Mouse (Mus musculus) bone marrow, adult 2 months (tissue): Measurements from ENCODE around the gene Irf6. TPM values are rescaled to one million over a fixed set of nuclear protein-coding genes. Genes with fewer than 3 reads are reported as not detected.

ENCODE experiments used
- H3K27ac ChIP-seq: fragments of 200-500 bp; 2 replicates; pipeline ENCODE4 v1.5.1; 2012; ENCODE audit warnings: low read depth, mild to moderate bottlenecking, control low read depth, inconsistent platforms, low read length; ENCODE audit not compliant: control insufficient read depth, poor library complexity, insufficient read depth
- H3K4me1 ChIP-seq: fragments of 200-500 bp; 2 replicates; pipeline ENCODE4 v1.6.1; 2011; ENCODE audit warnings: low read length; ENCODE audit not compliant: control insufficient read depth, insufficient read depth
- H3K4me3 ChIP-seq: fragments of 200-500 bp; replicated peaks from 2 replicates; pipeline ENCODE3; 2011; ENCODE audit warnings: mild to moderate bottlenecking, low read depth, low read length, control low read depth; ENCODE audit not compliant: control insufficient read depth
- CTCF ChIP-seq: fragments of 200-500 bp; IDR thresholded peaks from 2 replicates; pipeline ENCODE4 v1.5.1; 2011; ENCODE audit warnings: low read length, control low read depth; ENCODE audit not compliant: control insufficient read depth, insufficient read depth
- POLR2A ChIP-seq: fragments of 200-500 bp; IDR thresholded peaks from 2 replicates; pipeline ENCODE4 v1.6.1; 2011; ENCODE audit warnings: low read depth, mild to moderate bottlenecking, control low read depth, low read length, borderline replicate concordance; ENCODE audit not compliant: control insufficient read depth
- WGBS: fragments of 180-500 bp; shearing (Covaris S2); methylation state at CpG from one replicate; pipeline ENCODE4 v1.1.7; 2018; 5-methylcytosine and 5-hydroxymethylcytosine counted together
- polyA plus RNA-seq: library from polyadenylated mRNA; stranded (reverse); fragments of >200 nt; gene quantifications from 2 replicates; pipeline ENCODE4 v1.2.4, GENCODE M21; 2011; ENCODE audit warnings: low replicate concordance; ENCODE audit not compliant: missing spikeins, insufficient read depth, insufficient read length

Irf6 gene
- polyA plus RNA-seq, 1 experiment: not detected

GRCm38 (mm10) chr1:193159613-193160012 lies 6.7 kb downstream of the Irf6 start:
- TF ChIP-seq CTCF: no peak
- no peak for TF ChIP-seq POLR2A
- H3K27ac ChIP-seq: no peak overlapping the region
- no peak overlapping the region for H3K4me3 ChIP-seq
- WGBS: 24% methylated on average over 1 of the region's 1 CpGs
- no peaks in the 10 kb centered on the region for H3K4me1 ChIP-seq

GRCm38 (mm10) chr1:193160317-193161032 lies 7.6 kb downstream of the Irf6 start:
- WGBS: 19% methylated on average over 18 of the region's 18 CpGs
- H3K4me1 ChIP-seq: no peaks in the 10 kb centered on the region
- peak overlapping the region; percentile 3; the same call in 1 of the 2 replicates for H3K27ac ChIP-seq
- no peak for TF ChIP-seq CTCF
- TF ChIP-seq POLR2A: no peak
- H3K4me3 ChIP-seq: no peak overlapping the region

- TF ChIP-seq POLR2A (no peak), CTCF (no peak)
- H3K27ac ChIP-seq: no peak within 1 kb of the TSS
- no peak within 1 kb of the TSS for H3K4me3 ChIP-seq
- no peaks in the 10 kb centered on the region; the same call in 1 of the 2 replicates for H3K4me1 ChIP-seq
- 80% methylated on average over 3 of the region's 3 CpGs for WGBS
These were observed 14.8 kb downstream of the Irf6 start, which contains the start of gene A130010J15Rik for GRCm38 (mm10) chr1:193167746-193168145. Gene A130010J15Rik, plus strand, starts transcription at chr1:193168046.

- H3K27ac ChIP-seq: no peak overlapping the region
- no peak for TF ChIP-seq CTCF
- 87% methylated on average over 7 of the region's 7 CpGs for WGBS
These were observed 16.3 kb downstream of the Irf6 start for GRCm38 (mm10) chr1:193169228-193169627.

GRCm38 (mm10) chr1:193169856-193170255 lies 16.9 kb downstream of the Irf6 start:
- H3K27ac ChIP-seq: no peak overlapping the region
- no peak for TF ChIP-seq POLR2A
- no peak for TF ChIP-seq CTCF
- no peak overlapping the region for H3K4me3 ChIP-seq
- H3K4me1 ChIP-seq: no peaks in the 10 kb centered on the region; the same call in 1 of the 2 replicates
- WGBS: 50% methylated on average over 2 of the region's 2 CpGs

More at GRCm38 (mm10) chr1:193169228-193169627, 16.3 kb downstream of the Irf6 start:
- no peak overlapping the region for H3K4me3 ChIP-seq
- no peaks in the 10 kb centered on the region; the same call in 1 of the 2 replicates for H3K4me1 ChIP-seq

GRCm38 (mm10) chr1:193172991-193173809 lies 20.3 kb downstream of the Irf6 start:
- under 1% methylated on average over 48 of the region's 48 CpGs for WGBS
- Histone ChIP-seq H3K4me3 (peak overlapping the region; percentile 75), H3K4me1 (no peaks in the 10 kb centered on the region; the same call in 1 of the 2 replicates), H3K27ac (peak overlapping the region; percentile 76)
- peak; percentile 95 for TF ChIP-seq POLR2A
- no peak for TF ChIP-seq CTCF

GRCm38 (mm10) chr1:193173810-193174129 lies 20.9 kb downstream of the Irf6 start:
- 9% methylated on average over 9 of the region's 9 CpGs for WGBS

GRCm38 (mm10) chr1:193174143-193174733 lies 21.3 kb downstream of the Irf6 start:
- H3K4me3 ChIP-seq: no peak overlapping the region
- TF ChIP-seq POLR2A (no peak), CTCF (no peak)
- peak overlapping the region; percentile 11; the same call in 1 of the 2 replicates for H3K27ac ChIP-seq
- no peaks in the 10 kb centered on the region; the same call in 1 of the 2 replicates for H3K4me1 ChIP-seq
- 68% methylated on average over 13 of the region's 13 CpGs for WGBS

More at GRCm38 (mm10) chr1:193173810-193174129, 20.9 kb downstream of the Irf6 start:
- H3K27ac ChIP-seq: peak overlapping the region; percentile 76
- TF ChIP-seq POLR2A (no peak), CTCF (no peak)
- no peaks in the 10 kb centered on the region; the same call in 1 of the 2 replicates for H3K4me1 ChIP-seq
- peak overlapping the region; percentile 75 for H3K4me3 ChIP-seq
